33 mouse cellular contexts compared by ENCODE assay signal in the genomic region with DNA sequence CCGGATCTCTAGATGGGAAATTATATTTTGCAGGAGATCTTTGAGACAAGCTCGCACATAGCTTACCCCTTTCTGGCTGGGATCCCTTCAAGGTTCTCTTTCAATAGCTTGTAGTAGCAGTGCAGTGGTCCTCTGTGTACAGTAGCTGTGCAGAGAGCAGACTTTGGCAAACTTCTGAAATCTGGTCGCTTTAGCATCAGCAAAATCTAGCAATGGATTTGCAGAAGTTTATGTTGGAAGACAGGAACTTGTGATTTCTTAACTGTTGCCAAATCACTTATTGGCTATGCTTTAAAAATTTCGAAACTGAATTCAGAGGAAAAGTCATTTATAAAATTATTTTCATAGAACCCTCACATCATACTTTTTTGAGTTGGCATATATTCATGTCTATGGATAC. TPM values are rescaled to one million over a fixed set of nuclear protein-coding genes. Genes with fewer than 3 reads are reported as not detected.
DNase-seq lines count a peak whose midpoint lies in the region; ATAC-seq lines count a peak whose summit lies in the region.
"Had no signal": no experiment of that assay in that cellular context is flagged by ENCODE, and none has a peak within 500 bp of the region (broad histone marks: within the 10 kb centered on the region; RNA-seq: fewer than 3 reads in every experiment).

A gene (minus strand): TSS at position 244 of the 400 bp plus-strand sequence.

- ATAC-seq in common myeloid progenitor, adult 5-6 weeks (replicated peaks; ENCODE audit: low read depth, poor library complexity, severe bottlenecking): 0 out of 2 replicates have a peak, but pooled peaks have one; percentile 42
- peak; percentile 72 for ATAC-seq in megakaryocyte progenitor cell, adult 5-6 weeks (replicated peaks; ENCODE audit: poor library complexity)
- no peak for ATAC-seq in intestine, embryonic 16.5 days
- no peak for ATAC-seq in CD4-positive, CD25-positive, alpha-beta regulatory T cell, adult 4 months
- ATAC-seq: activated CD4-positive, CD25-positive, alpha-beta regulatory T cell, adult 4 months; forebrain, postnatal 0 days; inflammation-experienced regulatory T-cells, adult 6 months; midbrain, embryonic 15.5 days had no signal

- no peak within 1 kb of the TSS for H3K27ac ChIP-seq in intestine, embryonic 16.5 days (ENCODE audit: low read length)
- H3K27ac ChIP-seq: forebrain, embryonic 12.5 days; heart, embryonic 13.5 days; hindbrain, embryonic 10.5 days; hindbrain, embryonic 15.5 days; kidney, embryonic 15.5 days; liver, embryonic 14.5 days; midbrain, embryonic 10.5 days; midbrain, embryonic 15.5 days had no signal

- no peaks in the 10 kb centered on the region for H3K27me3 ChIP-seq in intestine, embryonic 16.5 days (replicated peaks; ENCODE audit: control insufficient read depth, insufficient read depth, low read length)
- H3K27me3 ChIP-seq: CH12.LX; heart, embryonic 13.5 days had no signal

- H3K4me2 ChIP-seq in intestine, embryonic 16.5 days (ENCODE audit: low read depth, low read length): no peak within 1 kb of the TSS
- H3K4me2 ChIP-seq: forebrain, embryonic 12.5 days; heart, embryonic 13.5 days; hindbrain, embryonic 15.5 days; kidney, embryonic 15.5 days; midbrain, embryonic 15.5 days had no signal

- WGBS in intestine, embryonic 16.5 days: 73% methylated on average over 4 of the region's 4 CpGs

- H3K36me3 ChIP-seq in intestine, embryonic 16.5 days (ENCODE audit: control insufficient read depth, insufficient read depth, low read length): no peaks in the 10 kb centered on the region
- H3K36me3 ChIP-seq: forebrain, embryonic 12.5 days; heart, embryonic 13.5 days; hindbrain, embryonic 10.5 days; hindbrain, embryonic 15.5 days; kidney, embryonic 15.5 days; midbrain, embryonic 10.5 days; midbrain, embryonic 15.5 days had no signal

- H3K9me3 ChIP-seq in intestine, embryonic 16.5 days (ENCODE audit: control insufficient read depth, low read length): no peaks in the 10 kb centered on the region
- H3K9me3 ChIP-seq: forebrain, embryonic 12.5 days; heart, embryonic 13.5 days; hindbrain, embryonic 10.5 days; hindbrain, embryonic 15.5 days; kidney, embryonic 15.5 days; midbrain, embryonic 10.5 days; midbrain, embryonic 15.5 days had no signal

- no peak within 1 kb of the TSS for H3K4me3 ChIP-seq in intestine, embryonic 16.5 days (ENCODE audit: low read length)
- H3K4me3 ChIP-seq: forebrain, embryonic 12.5 days; heart, embryonic 13.5 days; hindbrain, embryonic 10.5 days; hindbrain, embryonic 15.5 days; kidney, embryonic 15.5 days; midbrain, embryonic 10.5 days; midbrain, embryonic 15.5 days had no signal

- H3K4me1 ChIP-seq in intestine, embryonic 16.5 days (ENCODE audit: control insufficient read depth, insufficient read depth, low read length): no peaks in the 10 kb centered on the region
- H3K4me1 ChIP-seq: forebrain, embryonic 12.5 days; heart, embryonic 13.5 days; hindbrain, embryonic 10.5 days; hindbrain, embryonic 15.5 days; kidney, embryonic 15.5 days; midbrain, embryonic 10.5 days; midbrain, embryonic 15.5 days had no signal

- peak; percentile 12 for DNase-seq in lung, postnatal 36 days
- no peak for DNase-seq in lung, postnatal 14 days
- no peak for DNase-seq in right cerebral cortex, adult 2 months (ENCODE audit: low spot score in 2 of 2)
- DNase-seq: adrenal gland, adult 8-10 months; B cell, adult 2 months; cerebellum, adult 11-12 months; cerebellum, adult 9-11 months; forebrain, postnatal 0 days; gastrocnemius, postnatal 25 days; heart, postnatal 10 days; kidney, adult 18-20 months; kidney, postnatal 25 days; left cerebral cortex, postnatal 4 days; lung, adult 2 months; lung, postnatal 4 days; right cerebral cortex, adult 18-20 months; thymus, postnatal 4 days had no signal

- no peak within 1 kb of the TSS for H3K9ac ChIP-seq in intestine, embryonic 16.5 days (ENCODE audit: low read depth, low read length)
- H3K9ac ChIP-seq: forebrain, embryonic 12.5 days; forebrain, postnatal 0 days; heart, embryonic 13.5 days; hindbrain, embryonic 15.5 days; kidney, embryonic 15.5 days; liver, embryonic 14.5 days; midbrain, embryonic 15.5 days had no signal

RNA-seq across cellular contexts. Expression of the gene that starts here (rescaled TPM):
- 1.1 TPM in 1 of 2 replicates, not detected in the other for total RNA-seq in common myeloid progenitor, adult 5-6 weeks (2017)
- 5.4 and 8.5 TPM in 2 replicates for total RNA-seq in megakaryocyte progenitor cell, adult 5-6 weeks (2015)
- 2.1 and 4.0 TPM in 2 replicates for total RNA-seq in megakaryocyte progenitor cell, adult 5-6 weeks (2017)
- polyA plus RNA-seq in intestine, embryonic 16.5 days (2015; fragmentation: Nextera tagmentation; extraction: Ambion mirVana): 0.35 and 0.66 TPM in 2 replicates
- under 1 TPM in 1 of 2 experiments, not detected in 1; 0.13 TPM for polyA plus RNA-seq in CD4-positive, CD25-positive, alpha-beta regulatory T cell, adult 4 months (2017; shearing (Covaris generic))
- total RNA-seq: CH12.LX, ES-E14 had no signal
- polyA plus RNA-seq: activated CD4-positive, CD25-positive, alpha-beta regulatory T cell, adult 4 months; forebrain, embryonic 12.5 days; forebrain, postnatal 0 days; midbrain, embryonic 10.5 days; midbrain, embryonic 15.5 days had no signal

Comparison
In these comparisons a context has a peak if more than half of its experiments do, and no peak if none do; other contexts are left out.
1. ATAC-seq: peak in common myeloid progenitor, adult 5-6 weeks (single experiment) and megakaryocyte progenitor cell, adult 5-6 weeks (single experiment); none in intestine, embryonic 16.5 days (single experiment) and CD4-positive, CD25-positive, alpha-beta regulatory T cell, adult 4 months (single experiment).